Mouse (Mus musculus) T-helper 17 cell (primary cell): ENCODE measurements around the gene Gpr182.

Experiments
- in situ Hi-C, 2 experiments: fragments of 300-600 bp; cut with MboI, MseI; formaldehyde crosslinking; loops; 1 replicate in 1 of 2; 2 replicates in 1 of 2; pipeline ENCODE4 v1.15.1; 2025; ENCODE audit warnings: high pct_unique_total_duplicates in 2 of 2

Gpr182 gene

GRCm38 (mm10) chr10:127698966-127699365 is 52.6 kb downstream of the Gpr182 start:
- in situ Hi-C loops, result no loop called here
